Mouse (Mus musculus) liver, adult 2 months (tissue): ENCODE data around the gene Scgb1a1.

Source experiments
- CTCF ChIP-seq: fragments of 200-500 bp; IDR thresholded peaks from 2 replicates; pipeline ENCODE4 v1.5.1; 2011; ENCODE audit warnings: low read depth, low read length, control low read depth
- POLR2A ChIP-seq: fragments of 200-500 bp; IDR thresholded peaks from 2 replicates; pipeline ENCODE4 v1.6.1; 2011; ENCODE audit warnings: low read length, control low read depth; ENCODE audit not compliant: insufficient read depth; ENCODE audit errors: extremely low read depth

DNA sequence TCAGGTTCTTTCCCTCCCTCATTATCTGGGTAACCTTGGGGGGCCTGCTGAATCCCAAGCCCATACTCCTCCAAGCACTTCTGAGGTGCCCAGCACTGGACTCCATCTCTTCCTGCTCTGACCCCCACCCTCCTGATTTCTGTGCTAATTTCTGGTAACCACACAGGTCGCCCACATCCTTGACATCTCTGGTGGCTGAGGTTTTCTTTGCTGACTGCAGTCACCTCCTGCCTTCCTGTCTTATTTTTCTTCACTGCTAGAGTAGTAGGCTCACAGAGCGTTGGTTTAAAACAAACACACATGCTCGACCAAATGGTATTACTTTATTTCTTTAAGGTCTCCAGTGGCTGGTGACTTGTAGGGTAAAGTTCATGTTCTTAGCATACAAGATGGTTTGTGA, 49.6 kb downstream of the Scgb1a1 start:
- TF ChIP-seq POLR2A, result no peak
- no peak for TF ChIP-seq CTCF
